Mouse (Mus musculus) brain, embryonic 14.5 days (tissue): ENCODE results near the gene Bmp7.

Source experiments
- CTCF ChIP-seq: fragments of 200-500 bp; IDR thresholded peaks from 2 replicates; pipeline ENCODE4 v1.5.1; 2012; ENCODE audit warnings: inconsistent platforms, mild to moderate bottlenecking, moderate library complexity, borderline replicate concordance; ENCODE audit not compliant: insufficient read depth, insufficient read length; ENCODE audit errors: extremely low read depth
- POLR2A ChIP-seq: fragments of 200-500 bp; IDR thresholded peaks from 2 replicates; pipeline ENCODE4 v1.6.1; 2012; ENCODE audit warnings: mild to moderate bottlenecking, inconsistent platforms, borderline replicate concordance; ENCODE audit not compliant: poor library complexity, insufficient read depth, insufficient read length, severe bottlenecking; ENCODE audit errors: extremely low read depth

GRCm38 (mm10) chr2:172977409-172978130, 37.4 kb upstream of the Bmp7 start, which contains the start of gene Spo11:
- TF ChIP-seq CTCF (no peak), POLR2A (no peak)
